Mouse (Mus musculus) ES-E14 (cell line): ENCODE measurements around the gene Slc22a20. TPM values are rescaled to one million over a fixed set of nuclear protein-coding genes. Genes with fewer than 3 reads are reported as not detected.

Experiments
- DNase-seq: peaks from one replicate; pipeline ENCODE4 v3.0.0-alpha.2; 2013; ENCODE audit warnings: low read depth, low spot score
- H3K27ac ChIP-seq: 2 replicates; pipeline ENCODE4 v1.5.1; 2012; ENCODE audit warnings: low read depth, mild to moderate bottlenecking, low read length, moderate library complexity, mixed read lengths; ENCODE audit not compliant: poor library complexity, insufficient read depth, severe bottlenecking
- H3K36me3 ChIP-seq: 2 replicates; pipeline ENCODE4 v1.6.1; 2012; ENCODE audit warnings: mild to moderate bottlenecking, low read length, moderate library complexity, mixed read lengths; ENCODE audit not compliant: control insufficient read depth, poor library complexity, insufficient read depth, severe bottlenecking
- H3K4me1 ChIP-seq, 2 experiments: fragments of 150-350 bp in 1 of 2; sonication (generic) in 1 of 2; 2 replicates each; pipeline ENCODE4 v1.6.1; 2012; ENCODE audit warnings: low read length in 2 of 2, mild to moderate bottlenecking in 1 of 2, mixed read lengths in 1 of 2; ENCODE audit not compliant: control insufficient read depth in 2 of 2, insufficient read depth in 2 of 2, poor library complexity in 1 of 2
- H3K4me3 ChIP-seq, 2 experiments: fragments of 150-350 bp in 1 of 2; sonication (generic) in 1 of 2; 2 replicates each; pipeline ENCODE4 v1.5.1; 2012; ENCODE audit warnings: low read length in 2 of 2, low read depth in 1 of 2, mild to moderate bottlenecking in 1 of 2, mixed read lengths in 1 of 2; ENCODE audit not compliant: insufficient read depth in 1 of 2, poor library complexity in 1 of 2, severe bottlenecking in 1 of 2
- H3K9ac ChIP-seq: 2 replicates; pipeline ENCODE4 v1.6.1; 2012; ENCODE audit warnings: low read depth, mild to moderate bottlenecking, low read length, mixed read lengths; ENCODE audit not compliant: poor library complexity, insufficient read depth, severe bottlenecking
- H3K9me3 ChIP-seq: fragments of 150-350 bp; sonication (generic); 2 replicates; pipeline ENCODE4 v1.6.1; 2012; ENCODE audit warnings: low read depth, mild to moderate bottlenecking, low read length; ENCODE audit not compliant: control insufficient read depth, insufficient read depth
- CHD2 ChIP-seq: IDR thresholded peaks from 2 replicates; pipeline ENCODE4 v1.6.1; 2014; ENCODE audit warnings: mild to moderate bottlenecking, low read depth, low read length, inconsistent platforms
- HCFC1 ChIP-seq: IDR thresholded peaks from 2 replicates; pipeline ENCODE4 v1.6.1; 2012; ENCODE audit warnings: low read length, inconsistent platforms, borderline replicate concordance; ENCODE audit not compliant: insufficient read depth
- MAFK ChIP-seq: IDR thresholded peaks from 2 replicates; pipeline ENCODE4 v1.6.1; 2014; ENCODE audit warnings: mild to moderate bottlenecking, low read depth, low read length, inconsistent platforms; ENCODE audit not compliant: insufficient read depth
- ZC3H11A ChIP-seq: IDR thresholded peaks from 2 replicates; pipeline ENCODE4 v1.6.1; 2012; ENCODE audit warnings: low read depth, mild to moderate bottlenecking, inconsistent platforms, low read length, borderline replicate concordance
- ZNF384 ChIP-seq: IDR thresholded peaks from 2 replicates; pipeline ENCODE4 v1.6.1; 2012; ENCODE audit warnings: low read depth, low read length, inconsistent platforms
- in situ Hi-C, 2 experiments: fragments of 600-800 bp; cut with MboI; formaldehyde crosslinking; loops; one replicate each; pipeline ENCODE4 v1.15.1; 2025; ENCODE audit warnings: low sequenced_read_pairs in 2 of 2, inconsistent platforms in 1 of 2; ENCODE audit not compliant: unreplicated experiment in 2 of 2
- total RNA-seq: library from RNA; depleted of rRNA; stranded (reverse); fragments of 300-350 nt; gene quantifications from 2 replicates; pipeline ENCODE4 v1.2.3, GENCODE M21; 2012; rRNA removed

Gene Slc22a20
- 0.54 and 1.4 TPM in 2 replicates for total RNA-seq

DNA sequence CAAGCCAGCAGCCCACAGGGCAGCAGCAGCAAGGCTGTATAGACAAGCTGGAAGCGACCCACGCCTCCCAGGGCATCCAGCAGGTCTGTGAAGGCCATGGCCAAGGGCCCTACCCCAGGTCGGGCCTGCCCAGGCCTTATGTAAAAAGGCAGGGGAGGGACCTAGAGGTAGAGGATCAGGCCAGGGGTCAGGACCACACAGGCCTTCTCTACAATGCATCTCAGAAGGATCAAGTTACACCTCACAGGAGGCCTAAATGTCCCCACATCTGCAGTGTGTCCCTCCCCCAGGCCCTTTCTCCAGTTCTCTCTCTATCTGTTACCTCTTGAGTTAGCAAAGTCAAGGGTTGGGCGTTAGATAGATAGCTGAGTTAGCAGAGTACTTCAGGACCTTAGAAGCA, at the start of gene Slc22a20:
Slc22a20 (minus strand) TSS at position 101 of the 400 bp plus-strand sequence.
- no peaks in the 10 kb centered on the region; the same call in 1 of the 2 replicates for H3K36me3 ChIP-seq
- H3K9ac ChIP-seq = no peak within 1 kb of the TSS
- no peak within 1 kb of the TSS for H3K27ac ChIP-seq
- H3K4me3 ChIP-seq = no peak within 1 kb of the TSS
- in situ Hi-C loops = no loop called here
- peaks cover 0 to 20% of the 10 kb centered on the region in 2 experiments; a peak in 2 of 4 replicates for H3K4me1 ChIP-seq
- no peak for TF ChIP-seq ZNF384
- no peak for TF ChIP-seq HCFC1
- no peak for TF ChIP-seq CHD2
- no peak for TF ChIP-seq MAFK
- no peak for TF ChIP-seq ZC3H11A
- DNase-seq = no peak
- H3K9me3 ChIP-seq = no peaks in the 10 kb centered on the region

DNA sequence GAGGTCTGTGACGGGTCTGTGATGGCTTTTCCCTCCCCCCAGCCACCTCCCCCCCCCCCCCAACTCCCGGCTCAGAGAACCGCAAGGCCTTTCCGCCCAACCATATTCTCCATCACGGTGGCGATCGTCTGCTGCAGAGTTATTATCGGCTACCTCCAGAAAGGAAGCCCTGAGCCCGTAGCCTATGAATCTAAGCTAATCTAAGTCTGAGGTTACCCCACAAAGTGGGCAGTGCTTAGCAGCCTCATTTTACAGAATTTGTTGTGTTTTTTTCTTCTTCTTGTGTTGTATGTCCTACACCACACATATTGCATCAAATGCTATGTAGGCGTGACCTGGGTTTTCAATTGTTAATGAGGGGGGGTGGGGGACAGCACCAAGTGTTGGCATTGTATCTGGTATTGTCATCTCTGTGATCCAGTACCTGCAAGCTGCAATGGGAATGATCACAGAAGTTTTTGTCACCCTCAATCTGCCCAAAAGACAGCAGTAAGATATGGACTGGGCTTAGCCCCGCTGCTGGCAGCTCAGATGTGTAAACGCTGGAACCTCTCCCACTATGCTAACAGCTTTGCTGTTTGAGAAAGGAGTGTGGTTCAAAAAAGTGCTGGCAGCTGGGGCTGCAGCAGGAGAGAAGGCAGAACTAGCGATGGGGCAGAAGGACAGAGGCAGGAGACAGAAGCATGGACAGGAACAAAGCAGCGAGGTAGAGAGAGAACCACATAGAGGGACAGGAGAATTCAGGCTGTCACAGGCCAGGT, 44.8 kb upstream of the Slc22a20 start:
- in situ Hi-C loops = no loop called here
- Histone ChIP-seq H3K36me3 (no peaks in the 10 kb centered on the region), H3K9me3 (no peaks in the 10 kb centered on the region), H3K27ac (0 out of 2 replicates have a peak overlapping the region, but pooled peaks have one; percentile 4), H3K4me1 (peaks cover 16 to 17% of the 10 kb centered on the region in 2 experiments), H3K9ac (no peak overlapping the region), H3K4me3 (no peak overlapping the region)
- no peak for DNase-seq
- no peak for TF ChIP-seq ZC3H11A
- TF ChIP-seq ZNF384 = no peak
- no peak for TF ChIP-seq HCFC1
- no peak for TF ChIP-seq CHD2
- no peak for TF ChIP-seq MAFK

- Histone ChIP-seq H3K4me3 (no peak overlapping the region; a peak in 1 of 4 replicates), H3K4me1 (peaks cover 16 to 17% of the 10 kb centered on the region in 2 experiments), H3K36me3 (no peaks in the 10 kb centered on the region), H3K27ac (no peak overlapping the region), H3K9me3 (no peaks in the 10 kb centered on the region), H3K9ac (no peak overlapping the region)
- in situ Hi-C loops = no loop called here
- DNase-seq = no peak
- TF ChIP-seq ZC3H11A (no peak), CHD2 (no peak), ZNF384 (no peak), HCFC1 (no peak), MAFK (no peak)
These were observed 43.5 kb upstream of the Slc22a20 start for GRCm38 (mm10) chr19:6029426-6029825.

DNA sequence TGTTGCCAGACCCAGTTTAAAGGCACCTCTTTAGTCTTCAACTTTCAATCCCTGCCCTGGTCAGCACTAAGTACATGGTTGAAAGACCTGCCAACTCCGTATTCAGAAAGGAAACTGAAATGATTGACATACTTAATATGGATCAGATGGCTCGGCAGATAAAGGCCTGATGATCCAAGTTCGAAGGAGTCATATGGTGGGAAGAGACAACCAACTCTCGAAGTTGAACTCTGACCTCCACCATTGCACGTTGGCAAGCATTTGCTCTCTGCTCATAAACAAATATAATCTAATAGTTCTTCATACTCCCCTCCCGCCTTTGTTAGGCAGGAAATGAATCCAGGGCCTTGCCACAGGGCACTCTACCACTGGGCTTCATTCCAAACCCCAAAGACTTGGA, 43.0 kb upstream of the Slc22a20 start:
- in situ Hi-C loops = no loop called here
- no peak overlapping the region for H3K9ac ChIP-seq
- H3K4me1 ChIP-seq = peaks cover 16 to 17% of the 10 kb centered on the region in 2 experiments
- no peak overlapping the region for H3K4me3 ChIP-seq
- no peak for DNase-seq
- no peaks in the 10 kb centered on the region for H3K36me3 ChIP-seq
- no peak overlapping the region for H3K27ac ChIP-seq
- H3K9me3 ChIP-seq = no peaks in the 10 kb centered on the region
- TF ChIP-seq MAFK (no peak), ZC3H11A (no peak), HCFC1 (no peak), ZNF384 (no peak), CHD2 (no peak)
